Mouse (Mus musculus): ENCODE data around the gene Eya3.

DNA sequence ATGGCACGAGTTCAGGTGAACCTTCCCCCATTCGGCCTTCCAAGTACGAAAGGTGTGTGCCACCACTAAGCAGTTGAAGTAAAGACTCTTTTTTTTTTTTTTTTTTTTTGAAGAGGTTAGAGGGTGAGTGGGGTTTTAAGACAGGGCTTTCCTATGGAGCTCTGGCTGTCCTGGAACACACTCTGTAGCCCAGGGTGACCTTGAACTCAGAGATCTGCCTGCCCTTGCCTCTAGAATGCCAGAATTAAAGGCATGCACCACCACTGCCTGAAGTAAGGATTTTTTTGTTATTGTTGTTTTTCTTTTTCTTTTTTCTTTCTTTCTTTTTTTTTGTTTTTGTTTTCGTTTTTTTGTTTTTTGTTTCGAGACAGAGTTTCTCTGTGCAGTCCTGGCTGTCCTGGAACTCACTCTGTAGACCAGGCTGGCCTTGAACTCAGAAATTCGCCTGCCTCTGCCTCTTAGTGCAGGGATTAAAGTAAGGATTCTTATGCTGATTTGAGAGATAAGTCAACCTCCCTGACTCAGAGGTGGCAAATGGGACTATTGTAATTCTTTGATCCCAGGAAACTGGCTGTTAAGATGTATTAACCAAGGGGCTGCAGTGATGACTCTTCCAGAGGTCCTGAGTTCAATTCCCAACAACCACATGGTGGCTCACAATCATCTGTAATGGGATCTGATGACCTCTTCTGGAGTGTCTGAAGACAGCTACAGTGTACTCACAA, 110.6 kb downstream of the Eya3 start:
- TF ChIP-seq CTCF (IDR thresholded peaks at IDR 0.05; ENCODE audit: low read depth), result no peak
- no peak for TF ChIP-seq EP300 (IDR thresholded peaks at IDR 0.05; ENCODE audit: low read depth)

All from liver, embryonic 14.5 days (tissue).